Mouse (Mus musculus) spleen, adult 2 months (tissue): Measurements from ENCODE around the gene Luc7l3.

Source experiments
- CTCF ChIP-seq: fragments of 200-500 bp; IDR thresholded peaks from 2 replicates; pipeline ENCODE4 v1.5.1; 2011; ENCODE audit warnings: mild to moderate bottlenecking, inconsistent platforms; ENCODE audit not compliant: insufficient read depth, insufficient read length, insufficient replicate concordance; ENCODE audit errors: extremely low read depth
- POLR2A ChIP-seq: fragments of 200-500 bp; IDR thresholded peaks from 2 replicates; pipeline ENCODE4 v1.6.1; 2011; ENCODE audit warnings: low read depth, low read length, inconsistent platforms

GRCm38 (mm10) chr11:94269906-94270305 is 51.9 kb downstream of the Luc7l3 start:
- TF ChIP-seq POLR2A: no peak
- no peak for TF ChIP-seq CTCF
